Mouse (Mus musculus) kidney, embryonic 16.5 days (tissue): ENCODE measurements around the gene Olfr609. TPM values are rescaled to one million over a fixed set of nuclear protein-coding genes. Genes with fewer than 3 reads are reported as not detected.
"Not testable (repeated sequence)": the region's sequence is repeated elsewhere in the genome, so short reads cannot be mapped to it uniquely, and the experiment has no call there.

Source experiments
- ATAC-seq: fragments of 200-750 bp; cut with Nextera tagmentation; 2 replicates; pipeline ENCODE4 v1.8.0; 2017; ENCODE audit warnings: moderate TSS enrichment; ENCODE audit not compliant: low FRiP score, low TSS enrichment
- H3K27ac ChIP-seq: fragments of 300-500 bp; sonication (generic); 2 replicates; pipeline ENCODE4 v1.5.1; 2014; ENCODE audit warnings: low read length
- H3K27me3 ChIP-seq: fragments of 300-500 bp; sonication (generic); 2 replicates; pipeline ENCODE4 v1.6.1; 2014; ENCODE audit warnings: low read length, control low read depth, mixed read lengths; ENCODE audit not compliant: insufficient read depth
- H3K36me3 ChIP-seq: fragments of 300-500 bp; sonication (generic); 2 replicates; pipeline ENCODE4 v1.6.1; 2014; ENCODE audit warnings: low read length, control low read depth, mixed read lengths; ENCODE audit not compliant: insufficient read depth
- H3K4me1 ChIP-seq: fragments of 300-500 bp; sonication (generic); 2 replicates; pipeline ENCODE4 v1.6.1; 2014; ENCODE audit warnings: low read length, control low read depth, mixed read lengths; ENCODE audit not compliant: insufficient read depth
- H3K4me2 ChIP-seq: fragments of 300-500 bp; sonication (generic); replicated peaks from 2 replicates; pipeline ENCODE4 v1.6.1; 2014; ENCODE audit warnings: low read depth, low read length
- H3K4me3 ChIP-seq: fragments of 300-500 bp; sonication (generic); 2 replicates; pipeline ENCODE4 v1.5.1; 2014; ENCODE audit warnings: mild to moderate bottlenecking, low read length
- H3K9ac ChIP-seq: fragments of 300-500 bp; sonication (generic); replicated peaks from 2 replicates; pipeline ENCODE4 v1.6.1; 2014; ENCODE audit warnings: low read length
- H3K9me3 ChIP-seq: fragments of 300-500 bp; sonication (generic); 2 replicates; pipeline ENCODE4 v1.6.1; 2016; ENCODE audit warnings: low read length, control low read depth
- WGBS: fragments of 180-500 bp; shearing (Covaris S2); extraction: QIAGEN DNeasy Blood & Tissue Kit; methylation state at CpG from one replicate; pipeline ENCODE4 v1.1.7; 2014; 5-methylcytosine and 5-hydroxymethylcytosine counted together
- polyA plus RNA-seq: library from polyadenylated mRNA; unstranded; fragments of >200 nt; fragmentation: Nextera tagmentation; extraction: Ambion mirVana; gene quantifications from 2 replicates; pipeline ENCODE4 v1.2.1, GENCODE M21; 2015

Olfr609 gene
- not detected in 2 replicates for polyA plus RNA-seq

DNA sequence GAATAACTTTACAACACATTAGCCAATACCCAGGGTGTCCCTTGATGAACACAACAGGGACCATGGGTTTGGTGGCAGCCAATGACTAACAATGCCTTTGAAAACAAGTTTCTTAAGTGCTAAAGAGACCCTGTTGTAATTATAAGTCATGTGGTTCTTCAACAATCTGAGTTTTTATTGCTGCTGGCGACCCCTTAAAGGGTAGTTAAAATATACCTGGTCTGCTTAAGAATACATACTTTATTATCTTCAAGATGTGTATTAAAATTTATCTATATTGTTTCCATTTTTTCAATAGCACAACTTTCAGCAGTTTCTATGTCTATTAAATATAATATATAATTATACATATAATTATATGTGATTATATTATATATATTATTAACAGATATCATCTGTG, at the start of gene Olfr609:
Olfr609 (minus strand) TSS at position 101 of the 400 bp plus-strand sequence.
- no peak within 1 kb of the TSS for H3K4me3 ChIP-seq
- no peak for ATAC-seq
- 50% methylated on average over 1 of the region's 1 CpGs for WGBS

DNA sequence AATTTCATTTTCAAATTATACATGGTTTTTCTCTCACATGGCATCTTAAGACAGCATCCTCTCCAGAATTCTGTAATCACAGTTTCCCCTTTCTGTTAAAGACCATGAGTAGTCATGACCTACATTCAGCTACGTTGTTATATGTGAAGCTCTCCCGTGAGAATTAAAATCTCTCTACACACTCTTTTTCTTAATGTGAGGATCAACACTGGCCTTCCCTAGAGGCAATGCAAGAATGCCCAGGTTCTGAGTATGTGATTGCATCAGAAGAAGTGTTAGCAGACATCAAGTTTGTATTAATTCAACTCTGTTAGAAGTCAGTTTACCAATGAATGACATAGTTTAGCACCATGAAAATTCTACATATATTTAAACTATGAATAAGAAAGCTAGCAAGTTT, 44.8 kb upstream of the Olfr609 start, which contains the start of gene Olfr612:
Olfr612 (minus strand) TSS at position 101 of the 400 bp plus-strand sequence.
- H3K4me2 ChIP-seq, H3K9ac ChIP-seq, H3K4me1 ChIP-seq, H3K4me3 ChIP-seq, H3K27me3 ChIP-seq, H3K9me3 ChIP-seq, ATAC-seq, H3K27ac ChIP-seq, H3K36me3 ChIP-seq: not testable (repeated sequence)
- WGBS, result 81% methylated on average over 2 of the region's 2 CpGs

More for the DNA sequence above, at the start of gene Olfr609:
- no peaks in the 10 kb centered on the region for H3K9me3 ChIP-seq
- no peak within 1 kb of the TSS for H3K9ac ChIP-seq
- no peaks in the 10 kb centered on the region for H3K27me3 ChIP-seq
- no peak within 1 kb of the TSS for H3K4me2 ChIP-seq
- H3K27ac ChIP-seq, result no peak within 1 kb of the TSS
- H3K4me1 ChIP-seq, result no peaks in the 10 kb centered on the region
- no peaks in the 10 kb centered on the region for H3K36me3 ChIP-seq

DNA sequence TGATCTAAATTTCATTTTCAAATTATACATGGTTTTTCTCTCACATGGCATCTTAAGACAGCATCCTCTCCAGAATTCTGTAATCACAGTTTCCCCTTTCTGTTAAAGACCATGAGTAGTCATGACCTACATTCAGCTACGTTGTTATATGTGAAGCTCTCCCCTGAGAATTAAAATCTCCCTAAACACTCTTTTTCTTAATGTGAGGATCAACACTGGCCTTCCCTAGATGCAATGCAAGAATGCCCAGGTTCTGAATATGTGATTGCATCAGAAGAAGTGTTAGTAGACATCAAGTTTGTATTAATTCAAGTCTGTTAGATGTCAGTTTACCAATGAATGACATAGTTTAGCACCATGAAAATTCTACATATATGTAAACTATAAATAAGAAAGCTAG, 22.9 kb upstream of the Olfr609 start, which contains the start of gene Olfr611:
Olfr611 (minus strand) TSS at position 101 of the 400 bp plus-strand sequence.
- not testable (repeated sequence) for H3K4me2 ChIP-seq, H3K27ac ChIP-seq, H3K9me3 ChIP-seq, H3K27me3 ChIP-seq, H3K9ac ChIP-seq, ATAC-seq, H3K4me1 ChIP-seq, H3K36me3 ChIP-seq, H3K4me3 ChIP-seq
- WGBS, result 71% methylated on average over 1 of the region's 1 CpGs

GRCm38 (mm10) chr7:103512022-103512421, 14.2 kb upstream of the Olfr609 start, which contains the start of gene Olfr610:
Olfr610 (minus strand) TSS chr7:103512122.
- no peak within 1 kb of the TSS for H3K4me3 ChIP-seq
- no peaks in the 10 kb centered on the region for H3K4me1 ChIP-seq
- no peaks in the 10 kb centered on the region for H3K36me3 ChIP-seq
- H3K9me3 ChIP-seq, result no peaks in the 10 kb centered on the region; the same call in 1 of the 2 replicates
- no peak within 1 kb of the TSS for H3K27ac ChIP-seq
- H3K9ac ChIP-seq, result no peak within 1 kb of the TSS
- no peak for ATAC-seq
- WGBS, result 93% methylated on average over 2 of the region's 2 CpGs
- H3K4me2 ChIP-seq, result no peak within 1 kb of the TSS
- H3K27me3 ChIP-seq, result no peaks in the 10 kb centered on the region

DNA sequence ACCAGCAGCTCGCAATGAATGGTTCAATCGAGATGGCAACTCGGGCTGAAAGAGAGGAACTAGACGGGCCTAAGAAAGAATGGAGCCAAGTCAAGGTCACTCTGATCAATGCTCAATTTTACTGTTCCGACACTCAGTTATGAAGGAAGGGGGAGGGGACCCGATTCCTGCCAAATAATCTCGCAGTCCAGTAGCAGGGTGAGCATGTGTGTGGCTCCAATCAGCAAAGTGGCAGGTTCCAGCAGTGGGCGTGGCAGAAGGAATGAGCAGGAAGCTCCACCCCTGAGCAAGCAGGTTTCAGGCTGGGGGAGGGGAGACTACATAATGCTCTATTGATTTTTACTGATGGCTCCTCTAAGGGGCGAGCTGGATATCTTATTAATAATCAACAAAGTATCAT, 20.8 kb downstream of the Olfr609 start:
- H3K4me3 ChIP-seq, H3K9me3 ChIP-seq, H3K27ac ChIP-seq, H3K9ac ChIP-seq, H3K4me1 ChIP-seq, H3K4me2 ChIP-seq, H3K36me3 ChIP-seq, ATAC-seq, H3K27me3 ChIP-seq: not testable (repeated sequence)
- 82% methylated on average over 9 of the region's 9 CpGs for WGBS

- H3K9ac ChIP-seq, result no peak within 1 kb of the TSS
- no peaks in the 10 kb centered on the region for H3K9me3 ChIP-seq
- no peak within 1 kb of the TSS for H3K4me2 ChIP-seq
- no peak for ATAC-seq
- H3K4me1 ChIP-seq, result no peaks in the 10 kb centered on the region
- no peak within 1 kb of the TSS for H3K27ac ChIP-seq
- no peaks in the 10 kb centered on the region for H3K27me3 ChIP-seq
- H3K4me3 ChIP-seq, result no peak within 1 kb of the TSS
- H3K36me3 ChIP-seq, result no peaks in the 10 kb centered on the region
Observed at GRCm38 (mm10) chr7:103469577-103469976, 28.3 kb downstream of the Olfr609 start, which contains the start of gene Olfr608. Olfr608 (plus strand) TSS chr7:103469877.

GRCm38 (mm10) chr7:103460590-103460989, 37.3 kb downstream of the Olfr609 start:
- H3K9ac ChIP-seq, result no peak overlapping the region
- no peaks in the 10 kb centered on the region for H3K27me3 ChIP-seq
- H3K27ac ChIP-seq, result no peak overlapping the region
- H3K4me1 ChIP-seq, result no peaks in the 10 kb centered on the region
- no peak overlapping the region for H3K4me3 ChIP-seq
- H3K4me2 ChIP-seq, result no peak overlapping the region
- WGBS, result 85% methylated on average over 5 of the region's 5 CpGs
- no peaks in the 10 kb centered on the region for H3K9me3 ChIP-seq
- H3K36me3 ChIP-seq, result no peaks in the 10 kb centered on the region
- no peak for ATAC-seq

- Histone ChIP-seq H3K4me2 (no peak within 1 kb of the TSS), H3K36me3 (no peaks in the 10 kb centered on the region), H3K27me3 (no peaks in the 10 kb centered on the region), H3K4me1 (no peaks in the 10 kb centered on the region), H3K9ac (no peak within 1 kb of the TSS), H3K9me3 (no peaks in the 10 kb centered on the region), H3K27ac (no peak within 1 kb of the TSS), H3K4me3 (no peak within 1 kb of the TSS)
- WGBS, result 94% methylated on average over 2 of the region's 2 CpGs
- ATAC-seq, result no peak
Observed at GRCm38 (mm10) chr7:103448746-103449145, 49.1 kb downstream of the Olfr609 start, which contains the start of gene Olfr606. Olfr606 (plus strand) TSS chr7:103449046.

GRCm38 (mm10) chr7:103445339-103445738, 52.5 kb downstream of the Olfr609 start, which contains the start of gene Olfr605:
Olfr605 (minus strand) TSS chr7:103445439.
- no peaks in the 10 kb centered on the region for H3K27me3 ChIP-seq
- WGBS, result 93% methylated on average over 1 of the region's 1 CpGs
- no peaks in the 10 kb centered on the region for H3K36me3 ChIP-seq
- H3K9me3 ChIP-seq, result no peaks in the 10 kb centered on the region
- H3K4me3 ChIP-seq, result no peak within 1 kb of the TSS
- no peak for ATAC-seq
- H3K9ac ChIP-seq, result no peak within 1 kb of the TSS
- no peak within 1 kb of the TSS for H3K4me2 ChIP-seq
- no peaks in the 10 kb centered on the region for H3K4me1 ChIP-seq
- no peak within 1 kb of the TSS for H3K27ac ChIP-seq
